Mouse (Mus musculus) neural tube, embryonic 15.5 days (tissue): ENCODE measurements around the gene Ep400. TPM values are rescaled to one million over a fixed set of nuclear protein-coding genes. Genes with fewer than 3 reads are reported as not detected.

Experiments
- ATAC-seq: fragments of 200-750 bp; cut with Nextera tagmentation; 2 replicates; pipeline ENCODE4 v1.8.0; 2017; ENCODE audit warnings: mild to moderate bottlenecking, moderate TSS enrichment, moderate library complexity; ENCODE audit not compliant: low FRiP score
- H3K27ac ChIP-seq: fragments of 300-500 bp; sonication (generic); replicated peaks from 2 replicates; pipeline ENCODE4 v1.5.1; 2015; ENCODE audit warnings: mild to moderate bottlenecking, inconsistent platforms
- H3K27me3 ChIP-seq: fragments of 300-500 bp; sonication (generic); replicated peaks from 2 replicates; pipeline ENCODE4 v1.6.1; 2015; ENCODE audit warnings: inconsistent platforms
- H3K36me3 ChIP-seq: fragments of 300-500 bp; sonication (generic); 2 replicates; pipeline ENCODE4 v1.6.1; 2015; ENCODE audit warnings: inconsistent platforms
- H3K4me1 ChIP-seq: fragments of 300-500 bp; sonication (generic); 2 replicates; pipeline ENCODE4 v1.6.1; 2015; ENCODE audit warnings: inconsistent platforms
- H3K4me2 ChIP-seq: fragments of 300-500 bp; sonication (generic); 2 replicates; pipeline ENCODE4 v1.6.1; 2015; ENCODE audit warnings: inconsistent platforms, mild to moderate bottlenecking, moderate library complexity
- H3K4me3 ChIP-seq: fragments of 300-500 bp; sonication (generic); replicated peaks from 2 replicates; pipeline ENCODE4 v1.5.1; 2015; ENCODE audit warnings: mild to moderate bottlenecking, inconsistent platforms
- H3K9ac ChIP-seq: fragments of 300-500 bp; sonication (generic); replicated peaks from 2 replicates; pipeline ENCODE4 v1.6.1; 2015; ENCODE audit warnings: mild to moderate bottlenecking, inconsistent platforms
- H3K9me3 ChIP-seq: fragments of 300-500 bp; sonication (generic); replicated peaks from 2 replicates; pipeline ENCODE4 v1.6.1; 2016; ENCODE audit warnings: inconsistent platforms
- WGBS: fragments of 180-500 bp; shearing (Covaris S2); methylation state at CpG from one replicate; pipeline ENCODE4 v1.1.7; 2015; ENCODE audit warnings: mixed read lengths; 5-methylcytosine and 5-hydroxymethylcytosine counted together
- polyA plus RNA-seq: library from polyadenylated mRNA; unstranded; fragments of >200 nt; fragmentation: Nextera tagmentation; extraction: Ambion mirVana; gene quantifications from 2 replicates; pipeline ENCODE4 v1.2.1, GENCODE M21; 2015

The Ep400 gene
- polyA plus RNA-seq, 1 experiment from 2014 or later: 44.0 TPM

DNA sequence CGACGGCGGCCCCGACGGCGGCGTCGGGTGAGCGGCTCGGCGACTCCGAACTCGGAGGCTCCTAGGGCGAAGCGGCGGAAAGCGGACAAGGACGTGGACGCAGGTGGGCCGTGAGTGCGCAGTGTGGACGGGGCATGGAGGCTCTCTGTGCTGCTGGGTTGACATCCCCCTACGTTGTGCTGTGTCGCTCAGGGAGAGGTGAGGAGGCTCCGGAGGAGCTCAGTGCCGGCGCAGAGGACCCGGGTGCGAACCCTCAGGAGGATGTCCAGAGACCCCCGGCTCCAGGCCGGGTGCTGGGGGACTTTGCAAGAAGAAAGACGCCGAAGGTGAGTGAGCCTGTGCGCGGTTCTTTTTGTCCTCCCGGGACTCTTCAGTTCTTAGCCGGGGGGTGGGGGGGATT, 116.8 kb downstream of the Ep400 start:
- H3K4me1 ChIP-seq: peaks cover 24% of the 10 kb centered on the region
- WGBS: under 1% methylated on average over 37 of the region's 37 CpGs
- peaks cover 72% of the 10 kb centered on the region for H3K36me3 ChIP-seq

DNA sequence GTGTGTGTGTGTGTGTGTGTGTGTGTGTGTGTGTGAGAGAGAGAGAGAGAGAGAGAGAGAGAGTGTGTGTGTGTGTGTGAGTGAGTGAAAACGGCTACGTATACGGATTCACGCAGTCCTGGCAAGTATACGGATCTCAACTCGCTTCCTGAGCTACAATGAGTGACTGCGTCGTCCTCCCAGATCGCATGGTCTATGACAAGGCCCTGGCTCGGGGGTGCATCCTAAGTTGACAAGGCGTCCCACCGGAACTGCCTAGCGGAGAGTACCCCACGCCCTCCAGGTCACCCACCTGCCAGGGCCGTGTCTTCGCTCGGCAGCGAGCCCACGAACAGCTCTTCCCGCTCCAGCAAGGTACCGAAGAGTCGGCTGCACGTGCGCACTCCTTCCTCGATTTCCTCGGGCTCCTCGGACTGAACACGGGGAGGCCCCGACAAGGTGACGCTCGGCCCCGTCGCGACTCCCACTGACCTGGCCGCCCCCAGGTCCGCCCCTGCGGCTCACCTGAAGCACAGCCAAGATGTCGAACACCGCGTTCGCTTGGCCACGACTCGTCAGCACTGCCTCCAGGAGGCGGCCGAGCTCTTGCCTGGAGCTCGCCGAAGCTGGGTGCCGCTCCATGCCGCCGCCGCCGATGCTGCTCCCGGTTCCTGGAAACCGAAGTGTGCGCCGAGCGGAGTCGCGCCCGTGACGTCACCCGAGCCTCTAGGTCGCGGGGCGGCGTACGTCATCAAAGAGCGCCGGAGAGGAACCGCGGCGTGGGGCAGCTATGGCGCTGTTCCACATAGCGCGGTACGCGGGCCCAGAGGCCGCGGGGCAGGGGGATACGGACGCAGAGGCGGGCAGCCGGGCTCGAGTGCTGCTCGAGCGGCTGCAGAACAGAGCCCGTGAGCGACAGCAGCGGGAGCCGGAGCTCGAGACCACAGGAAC, 117.5 kb downstream of the Ep400 start, which contains the start of the genes Noc4l and Ddx51:
Gene Noc4l, minus strand, starts transcription at position 699 of the 930 bp plus-strand sequence.
Gene Ddx51, plus strand, starts transcription at position 733 of the 930 bp plus-strand sequence.
- 2% methylated on average over 91 of the region's 91 CpGs for WGBS
- peak within 1 kb of the TSS; percentile 65 for H3K27ac ChIP-seq

More for the DNA sequence above, 116.8 kb downstream of the Ep400 start:
- H3K9ac ChIP-seq: peak overlapping the region; percentile 76
- H3K4me2 ChIP-seq: peak overlapping the region; percentile 94
- H3K27me3 ChIP-seq: no peaks in the 10 kb centered on the region
- no peak overlapping the region for H3K27ac ChIP-seq
- ATAC-seq: peak; percentile 37; the same call in 1 of the 2 replicates
- H3K4me3 ChIP-seq: peak overlapping the region; percentile 98
- H3K9me3 ChIP-seq: no peaks in the 10 kb centered on the region

DNA sequence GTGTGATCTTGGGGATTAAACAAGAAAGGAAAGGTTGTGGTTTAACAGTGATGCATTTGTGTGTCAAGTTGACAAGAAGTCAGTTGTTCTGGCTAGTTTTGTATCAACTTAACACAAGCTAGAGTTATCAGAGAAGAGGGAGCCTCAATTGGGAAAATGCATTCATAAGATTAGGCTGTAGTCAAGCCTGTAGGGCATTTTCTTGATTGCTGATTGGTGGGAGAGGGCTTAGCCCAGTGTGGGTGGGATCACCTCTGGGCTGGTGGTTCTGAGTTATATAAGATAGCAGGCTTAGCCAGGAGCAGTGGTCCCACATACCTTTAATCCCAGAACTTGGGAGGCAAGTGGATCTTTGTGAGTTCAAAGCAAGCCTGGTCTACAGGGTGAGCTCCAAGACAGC, 124.1 kb downstream of the Ep400 start:
- H3K27me3 ChIP-seq: no peaks in the 10 kb centered on the region
- H3K27ac ChIP-seq: no peak overlapping the region
- no peak for ATAC-seq
- H3K36me3 ChIP-seq: peaks cover 59% of the 10 kb centered on the region
- no peaks in the 10 kb centered on the region for H3K4me1 ChIP-seq
- H3K9me3 ChIP-seq: no peaks in the 10 kb centered on the region
- H3K4me3 ChIP-seq: no peak overlapping the region
- H3K9ac ChIP-seq: no peak overlapping the region
- H3K4me2 ChIP-seq: no peak overlapping the region

More for the DNA sequence above, 117.5 kb downstream of the Ep400 start, which contains the start of the genes Noc4l and Ddx51:
- peaks cover 24% of the 10 kb centered on the region for H3K4me1 ChIP-seq
- H3K9ac ChIP-seq: peak within 1 kb of the TSS; percentile 76
- H3K4me2 ChIP-seq: peak within 1 kb of the TSS; percentile 94
- peak within 1 kb of the TSS; percentile 98 for H3K4me3 ChIP-seq
- peak; percentile 87 for ATAC-seq
- no peaks in the 10 kb centered on the region for H3K27me3 ChIP-seq
- no peaks in the 10 kb centered on the region for H3K9me3 ChIP-seq
- H3K36me3 ChIP-seq: peaks cover 72% of the 10 kb centered on the region

DNA sequence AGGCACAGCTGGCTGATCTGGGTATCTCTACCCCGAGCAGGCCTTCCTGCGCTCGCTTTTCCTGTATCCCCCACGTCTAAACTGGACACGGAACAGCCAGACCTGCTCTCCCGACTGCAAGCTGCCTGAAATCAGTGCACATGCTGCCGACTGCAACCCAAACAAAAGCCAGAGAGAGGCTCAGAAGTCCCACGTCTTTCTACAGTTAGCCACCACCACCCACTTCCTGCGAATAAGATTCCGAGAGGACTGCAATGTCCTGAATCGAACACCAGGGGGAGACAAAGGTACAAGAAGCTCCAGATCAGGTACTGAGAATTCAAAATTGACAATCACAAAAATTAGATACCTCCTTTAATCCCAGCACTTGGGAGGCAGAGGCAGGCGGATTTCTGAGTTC, 131.1 kb downstream of the Ep400 start:
- ATAC-seq: no peak
- Histone ChIP-seq H3K4me1 (0 out of 2 replicates have a peak, but pooled peaks cover 2% of the 10 kb centered on the region), H3K4me2 (peak overlapping the region; percentile 30; the same call in 1 of the 2 replicates), H3K27ac (no peak overlapping the region), H3K36me3 (no peaks in the 10 kb centered on the region), H3K9ac (no peak overlapping the region), H3K9me3 (no peaks in the 10 kb centered on the region), H3K27me3 (peaks cover 7% of the 10 kb centered on the region; the same call in 1 of the 2 replicates), H3K4me3 (no peak overlapping the region)
- WGBS: 23% methylated on average over 12 of the region's 12 CpGs

DNA sequence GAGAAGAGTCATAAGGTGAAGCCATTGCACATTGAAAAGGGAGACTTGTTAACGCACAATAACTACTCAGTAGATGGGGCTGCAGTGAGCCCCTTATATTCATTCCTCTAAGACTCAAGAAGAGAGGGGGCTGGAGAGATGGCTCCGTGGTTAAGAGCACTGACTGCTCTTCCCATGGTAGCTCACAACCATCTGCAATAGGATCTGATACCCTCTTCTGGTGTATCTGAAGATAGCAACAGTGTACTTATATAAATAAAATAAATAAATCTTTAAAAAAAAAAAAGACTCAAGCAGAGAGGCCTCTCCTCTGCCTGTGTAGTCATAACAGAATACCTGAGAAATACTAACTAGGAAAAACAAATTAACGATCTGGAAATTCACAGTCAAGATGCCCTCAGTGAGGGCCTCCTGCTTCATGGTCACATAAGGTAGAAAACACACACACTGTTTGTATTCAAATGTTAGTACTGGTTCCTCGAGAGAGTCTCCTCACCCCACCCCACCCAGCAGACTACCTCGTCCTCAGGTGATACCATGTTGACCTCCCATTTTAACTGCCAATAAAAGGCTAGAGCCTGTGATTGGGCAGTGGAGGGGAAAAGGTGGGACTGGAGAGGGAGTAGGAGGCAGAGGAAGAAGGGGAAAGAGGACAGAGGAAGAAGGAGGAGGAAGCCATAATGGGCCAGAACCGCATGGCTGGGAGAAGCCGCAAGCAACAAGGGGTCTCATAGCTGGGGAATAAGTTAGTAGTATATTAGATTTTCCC, 132.0 kb downstream of the Ep400 start:
- no peak overlapping the region for H3K4me3 ChIP-seq
- H3K36me3 ChIP-seq: no peaks in the 10 kb centered on the region
- no peaks in the 10 kb centered on the region for H3K9me3 ChIP-seq
- H3K4me2 ChIP-seq: no peak overlapping the region
- H3K4me1 ChIP-seq: 0 out of 2 replicates have a peak, but pooled peaks cover 2% of the 10 kb centered on the region
- no peak overlapping the region for H3K27ac ChIP-seq
- H3K9ac ChIP-seq: no peak overlapping the region
- peaks cover 7% of the 10 kb centered on the region; the same call in 1 of the 2 replicates for H3K27me3 ChIP-seq
- WGBS: 86% methylated on average over 7 of the region's 7 CpGs
- ATAC-seq: no peak

DNA sequence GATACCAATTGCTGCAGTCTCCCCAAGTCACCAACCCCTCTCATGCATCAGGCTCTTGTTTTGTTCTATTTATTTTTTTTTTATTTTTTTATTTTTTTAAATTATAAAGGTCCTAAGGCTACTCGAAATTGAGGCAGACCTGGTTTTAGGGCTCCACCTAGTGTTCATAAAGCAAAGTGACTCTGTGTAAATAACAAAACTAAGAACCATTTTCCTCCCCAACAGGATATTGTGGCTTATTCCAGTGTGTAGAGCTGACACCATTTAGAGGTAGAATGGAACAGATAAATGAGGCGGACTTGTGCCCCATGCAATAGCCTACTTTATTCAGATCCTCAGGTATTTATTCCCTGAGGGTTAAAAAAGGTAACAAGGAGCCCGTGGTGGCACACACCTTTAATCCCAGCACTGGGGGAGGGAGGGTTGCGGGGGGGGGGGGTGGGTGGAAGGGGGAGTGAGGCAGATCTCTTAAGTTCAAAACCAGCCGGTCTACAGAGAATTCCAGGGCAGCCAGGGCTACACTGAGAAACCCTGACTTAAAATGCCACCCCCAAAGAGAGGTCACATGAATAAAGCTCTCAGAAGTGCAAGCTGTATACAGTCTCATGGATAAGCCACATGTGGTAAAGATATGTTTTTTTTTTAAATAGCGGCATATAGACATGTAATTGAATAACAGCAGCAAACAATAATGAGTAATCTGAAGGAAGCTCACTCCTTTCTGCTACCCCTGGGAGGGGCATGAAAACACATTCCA, 134.4 kb downstream of the Ep400 start:
- ATAC-seq: peak; percentile 45; the same call in 1 of the 2 replicates
- Histone ChIP-seq H3K4me1 (0 out of 2 replicates have a peak, but pooled peaks cover 2% of the 10 kb centered on the region), H3K9ac (no peak overlapping the region), H3K27ac (no peak overlapping the region), H3K4me3 (no peak overlapping the region), H3K4me2 (no peak overlapping the region), H3K36me3 (no peaks in the 10 kb centered on the region), H3K27me3 (peaks cover 7% of the 10 kb centered on the region; the same call in 1 of the 2 replicates), H3K9me3 (no peaks in the 10 kb centered on the region)
- 47% methylated on average over 6 of the region's 6 CpGs for WGBS

DNA sequence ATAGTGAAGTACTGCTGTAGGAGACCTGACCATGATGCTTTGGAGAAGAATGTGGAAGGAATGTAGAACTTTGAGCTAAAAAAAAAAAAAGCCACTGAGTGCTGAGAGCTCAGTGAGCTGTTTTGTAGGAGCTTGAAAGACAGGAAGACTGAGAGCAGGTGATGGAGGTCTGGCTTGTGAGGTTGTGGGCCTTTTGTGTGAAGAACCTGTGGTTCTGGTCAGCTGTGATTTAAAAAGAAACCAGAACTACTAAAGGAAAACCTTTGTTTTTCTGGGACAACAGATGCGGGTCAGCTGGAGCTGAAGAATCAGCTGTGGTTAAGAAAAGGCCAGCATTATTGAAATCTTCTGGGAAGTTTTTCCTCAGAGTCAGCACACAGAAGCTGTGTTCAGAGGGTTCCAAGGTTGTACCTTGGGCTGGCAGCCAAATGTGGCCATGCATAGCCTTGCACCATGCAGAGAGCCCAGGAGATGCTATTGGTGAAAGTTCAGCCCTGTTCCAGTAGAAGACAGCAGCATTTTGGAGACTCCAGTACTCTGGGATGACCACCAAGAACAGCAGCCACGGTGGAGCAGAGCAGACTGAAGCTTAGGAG, 140.9 kb downstream of the Ep400 start:
- Histone ChIP-seq H3K36me3 (no peaks in the 10 kb centered on the region), H3K27me3 (no peaks in the 10 kb centered on the region), H3K4me2 (no peak overlapping the region), H3K9ac (no peak overlapping the region), H3K9me3 (no peaks in the 10 kb centered on the region), H3K4me1 (peaks cover 5% of the 10 kb centered on the region), H3K4me3 (no peak overlapping the region), H3K27ac (no peak overlapping the region)
- WGBS: 79% methylated on average over 2 of the region's 2 CpGs
- ATAC-seq: no peak

DNA sequence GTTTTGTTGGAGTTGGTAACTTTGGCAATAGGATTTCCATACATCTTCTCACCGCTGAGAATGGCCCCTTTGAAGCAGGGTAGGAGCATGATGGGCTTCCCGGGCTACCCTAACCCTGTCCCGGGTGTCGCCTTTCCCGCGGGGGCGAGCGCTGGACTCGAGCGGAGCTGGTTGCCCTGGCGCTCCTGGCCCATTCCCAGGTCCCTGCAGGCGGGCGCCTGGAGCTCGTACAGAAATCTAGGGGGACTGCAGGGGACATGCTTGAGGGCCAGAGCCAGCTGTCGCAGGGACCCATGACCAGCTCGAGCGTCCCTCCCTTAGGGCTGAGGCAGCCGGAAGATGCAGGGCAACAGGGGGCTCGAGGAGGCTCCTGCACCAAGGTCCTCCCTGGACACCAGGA, 142.4 kb downstream of the Ep400 start:
- H3K4me1 ChIP-seq: peaks cover 5% of the 10 kb centered on the region
- H3K4me2 ChIP-seq: peak overlapping the region; percentile 34
- no peak overlapping the region for H3K9ac ChIP-seq
- H3K4me3 ChIP-seq: no peak overlapping the region
- no peaks in the 10 kb centered on the region for H3K36me3 ChIP-seq
- ATAC-seq: no peak
- H3K27me3 ChIP-seq: no peaks in the 10 kb centered on the region
- no peak overlapping the region for H3K27ac ChIP-seq
- WGBS: 20% methylated on average over 19 of the region's 19 CpGs
- H3K9me3 ChIP-seq: no peaks in the 10 kb centered on the region

DNA sequence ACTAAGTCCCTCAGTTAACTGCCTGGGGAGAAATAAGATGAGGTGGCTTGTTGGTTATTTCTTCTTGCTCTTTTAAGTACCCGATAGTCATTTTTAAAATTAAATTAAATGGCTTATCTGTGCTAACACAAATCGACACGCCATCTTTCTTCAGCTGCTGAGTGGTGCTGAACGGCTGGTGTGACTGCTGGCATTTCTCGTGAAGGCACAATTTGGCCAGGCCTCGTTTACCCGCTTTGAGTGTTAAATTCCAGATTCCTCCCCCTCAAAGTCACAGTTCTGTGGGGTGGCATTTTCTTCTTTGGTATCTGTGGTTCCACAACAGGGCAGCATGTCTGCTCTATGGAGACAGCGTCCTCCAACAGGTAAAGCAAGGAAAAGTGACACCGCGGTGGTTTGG, 143.2 kb downstream of the Ep400 start:
- 71% methylated on average over 10 of the region's 10 CpGs for WGBS
- no peak overlapping the region for H3K4me3 ChIP-seq
- no peak overlapping the region for H3K4me2 ChIP-seq
- H3K36me3 ChIP-seq: no peaks in the 10 kb centered on the region
- no peaks in the 10 kb centered on the region for H3K9me3 ChIP-seq
- no peak overlapping the region for H3K27ac ChIP-seq
- H3K9ac ChIP-seq: no peak overlapping the region
- H3K27me3 ChIP-seq: no peaks in the 10 kb centered on the region
- peaks cover 5% of the 10 kb centered on the region for H3K4me1 ChIP-seq
- no peak for ATAC-seq

DNA sequence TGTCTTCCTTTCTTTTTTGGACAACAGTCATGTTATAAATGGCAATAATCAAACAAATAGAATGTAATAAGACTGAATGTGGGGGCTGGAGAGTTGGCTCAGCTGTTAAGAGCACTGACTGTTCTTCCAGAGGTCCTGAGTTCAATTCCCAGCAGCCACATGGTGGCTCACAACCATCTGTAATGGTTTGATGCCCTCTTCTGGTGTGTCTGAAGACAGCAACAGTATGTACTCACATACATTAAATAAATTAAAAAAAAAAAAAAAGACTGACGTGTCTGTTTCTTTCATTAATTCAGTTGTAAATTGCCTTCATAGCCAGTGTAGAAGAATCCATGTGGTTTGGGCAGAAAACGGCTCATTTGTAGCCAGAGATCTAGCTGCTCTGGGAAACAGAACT, 146.2 kb downstream of the Ep400 start:
- Histone ChIP-seq H3K4me3 (no peak overlapping the region), H3K36me3 (peaks cover 9% of the 10 kb centered on the region; the same call in 1 of the 2 replicates), H3K4me2 (no peak overlapping the region), H3K9ac (no peak overlapping the region), H3K4me1 (peaks cover 5% of the 10 kb centered on the region), H3K9me3 (no peaks in the 10 kb centered on the region), H3K27ac (no peak overlapping the region), H3K27me3 (no peaks in the 10 kb centered on the region)
- 73% methylated on average over 2 of the region's 2 CpGs for WGBS
- ATAC-seq: no peak
